Mouse (Mus musculus) bone marrow macrophage, adult 2 months (primary cell): ENCODE data around the gene Odf4.
A peak's percentile ranks its signal among the peaks of the same experiment; 100 is the strongest.

Experiments used
- CTCF ChIP-seq: IDR thresholded peaks from 2 replicates; pipeline ENCODE4 v1.5.1; 2012; ENCODE audit warnings: low read depth, mild to moderate bottlenecking, low read length, moderate library complexity
- POLR2A ChIP-seq: IDR thresholded peaks from 2 replicates; pipeline ENCODE4 v1.6.1; 2012; ENCODE audit warnings: mild to moderate bottlenecking, low read depth, low read length, borderline replicate concordance

DNA sequence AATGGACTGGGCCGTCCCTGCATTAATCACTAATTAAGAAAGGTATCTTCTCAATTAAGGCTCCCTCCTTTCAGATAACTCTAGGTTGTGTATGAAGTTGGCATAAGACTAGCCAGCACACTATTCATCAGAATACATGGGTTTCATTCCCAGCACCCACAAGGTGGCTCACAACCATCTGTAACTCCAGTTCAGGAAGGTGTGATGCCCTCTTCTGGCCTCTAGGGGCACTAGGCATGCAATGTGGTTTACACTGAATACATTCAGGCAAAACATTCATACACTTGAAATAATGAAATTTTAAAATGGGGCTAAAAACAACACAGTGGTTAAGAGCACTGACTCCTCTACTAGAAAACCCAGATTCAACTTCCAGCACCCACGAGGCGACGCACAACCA, 29.8 kb downstream of the Odf4 start:
- TF ChIP-seq CTCF = peak; percentile 50; the same call in 1 of the 2 replicates
- TF ChIP-seq POLR2A = no peak
